Mouse (Mus musculus): ENCODE data around the gene Samd5. TPM values are rescaled to one million over a fixed set of nuclear protein-coding genes. Genes with fewer than 3 reads are reported as not detected.

The Samd5 gene
- polyA plus RNA-seq, 1 experiment from 2014 or later = 4.6 TPM

DNA sequence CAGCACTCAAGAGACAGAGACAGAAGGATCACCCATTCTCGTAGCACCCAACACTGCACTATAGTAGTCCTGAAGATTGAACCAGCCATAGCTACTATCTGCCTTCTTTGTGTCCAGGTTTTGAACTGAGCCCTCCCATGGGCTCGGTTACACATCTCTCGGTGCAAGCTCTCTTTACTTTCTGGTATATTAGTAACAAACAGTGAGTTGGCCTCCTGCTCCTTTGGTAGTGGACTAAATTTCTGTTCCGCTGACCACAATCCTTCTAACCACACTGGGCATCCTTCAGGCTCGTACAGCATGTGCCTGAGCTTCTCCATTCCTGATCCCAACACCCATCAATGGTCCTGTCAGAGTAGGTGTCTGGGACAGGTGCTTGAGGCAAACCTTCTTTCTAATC lies 2.3 kb downstream of the Samd5 start:
- Histone ChIP-seq H3K4me2 (peak overlapping the region; percentile 69; the same call in 1 of the 2 replicates), H3K9ac (ENCODE audit: low read depth, low read length) (no peak overlapping the region), H3K36me3 (ENCODE audit: control insufficient read depth, insufficient read depth, low read length) (no peaks in the 10 kb centered on the region), H3K27me3 (replicated peaks; ENCODE audit: control insufficient read depth, insufficient read depth, low read length) (peaks cover 40% of the 10 kb centered on the region), H3K27ac (ENCODE audit: low read depth, low read length) (no peak overlapping the region), H3K4me1 (replicated peaks; ENCODE audit: control insufficient read depth, insufficient read depth, low read length) (peaks cover 4% of the 10 kb centered on the region), H3K9me3 (ENCODE audit: control insufficient read depth, low read length) (no peaks in the 10 kb centered on the region), H3K4me3 (ENCODE audit: low read depth, low read length) (no peak overlapping the region)
- 86% methylated on average over 5 of the region's 5 CpGs for WGBS
- no peak for DNase-seq (ENCODE audit: low spot score)
- no peak for ATAC-seq (replicated peaks; ENCODE audit: low FRiP score)

DNA sequence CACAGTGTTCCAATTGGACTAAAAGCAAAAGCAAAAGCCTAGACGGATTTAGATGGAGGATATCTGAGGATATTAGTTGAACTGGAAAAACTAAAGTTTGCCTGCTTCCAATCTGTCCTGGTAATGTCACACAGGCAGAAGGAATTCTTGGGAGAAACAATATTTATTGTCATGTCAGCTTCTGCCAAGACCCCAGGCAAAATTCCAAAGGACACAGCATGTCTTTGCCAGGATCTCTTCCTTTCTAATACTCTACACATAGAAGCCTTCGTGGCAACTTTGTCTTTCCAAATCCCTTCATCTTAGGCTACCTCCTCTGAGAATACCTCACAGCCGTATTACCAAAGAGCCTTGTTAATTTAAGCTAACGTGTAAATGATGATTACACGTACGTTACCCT lies 4.7 kb downstream of the Samd5 start:
- Histone ChIP-seq H3K9ac (ENCODE audit: low read depth, low read length) (no peak overlapping the region), H3K27me3 (replicated peaks; ENCODE audit: control insufficient read depth, insufficient read depth, low read length) (peaks cover 24% of the 10 kb centered on the region), H3K4me3 (ENCODE audit: low read depth, low read length) (no peak overlapping the region), H3K27ac (ENCODE audit: low read depth, low read length) (no peak overlapping the region), H3K4me1 (replicated peaks; ENCODE audit: control insufficient read depth, insufficient read depth, low read length) (peaks cover 4% of the 10 kb centered on the region), H3K36me3 (ENCODE audit: control insufficient read depth, insufficient read depth, low read length) (no peaks in the 10 kb centered on the region), H3K9me3 (ENCODE audit: control insufficient read depth, low read length) (no peaks in the 10 kb centered on the region), H3K4me2 (no peak overlapping the region)
- DNase-seq (ENCODE audit: low spot score) = no peak
- ATAC-seq (replicated peaks; ENCODE audit: low FRiP score) = no peak
- WGBS = 81% methylated on average over 6 of the region's 6 CpGs

DNA sequence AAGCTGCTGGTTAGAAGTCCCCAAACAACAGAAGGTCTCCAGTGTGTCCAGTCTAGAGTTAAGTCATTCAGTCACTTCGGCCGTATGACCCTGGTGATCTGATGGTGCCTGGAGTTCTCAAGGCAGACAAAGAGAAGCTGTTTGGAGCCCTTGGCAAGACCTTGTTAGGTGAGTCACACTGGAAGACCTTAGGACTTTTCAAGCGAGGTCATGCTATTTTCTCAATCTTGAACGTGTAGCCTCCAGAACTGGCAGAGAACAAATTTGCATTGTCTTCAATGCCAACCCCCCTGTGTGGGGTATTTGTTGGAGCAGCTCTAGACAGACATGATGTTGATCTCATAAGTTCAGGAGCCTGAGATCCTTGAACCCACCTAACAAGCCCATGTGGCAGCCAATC lies 6.2 kb downstream of the Samd5 start:
- Histone ChIP-seq H3K9me3 (ENCODE audit: control insufficient read depth, low read length) (no peaks in the 10 kb centered on the region), H3K4me2 (no peak overlapping the region), H3K9ac (ENCODE audit: low read depth, low read length) (no peak overlapping the region), H3K27me3 (replicated peaks; ENCODE audit: control insufficient read depth, insufficient read depth, low read length) (peaks cover 9% of the 10 kb centered on the region), H3K4me1 (replicated peaks; ENCODE audit: control insufficient read depth, insufficient read depth, low read length) (no peaks in the 10 kb centered on the region), H3K27ac (ENCODE audit: low read depth, low read length) (no peak overlapping the region), H3K4me3 (ENCODE audit: low read depth, low read length) (no peak overlapping the region), H3K36me3 (ENCODE audit: control insufficient read depth, insufficient read depth, low read length) (no peaks in the 10 kb centered on the region)
- DNase-seq (ENCODE audit: low spot score) (no peak), ATAC-seq (replicated peaks; ENCODE audit: low FRiP score) (no peak)
- 79% methylated on average over 4 of the region's 4 CpGs for WGBS

DNA sequence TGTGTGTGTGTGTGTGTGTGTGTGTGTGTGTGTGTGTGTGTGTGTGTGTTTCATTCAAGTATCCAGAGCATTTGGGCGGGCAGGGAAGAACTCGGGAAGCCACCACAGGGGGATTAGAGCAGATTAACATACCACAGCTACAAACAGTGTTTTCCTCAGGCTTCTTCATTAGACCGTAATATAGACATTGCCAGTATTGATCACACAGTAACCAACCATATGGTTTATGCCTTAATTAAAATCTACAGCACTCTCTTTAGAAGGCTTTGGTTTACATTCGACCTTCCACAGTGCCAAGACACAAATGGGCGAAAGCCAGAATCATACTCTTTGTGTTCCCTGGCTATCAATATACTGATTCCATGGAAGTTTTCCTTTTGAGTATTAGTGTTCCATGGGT lies 22.1 kb downstream of the Samd5 start:
- H3K9me3 ChIP-seq (ENCODE audit: control insufficient read depth, low read length) = no peaks in the 10 kb centered on the region
- H3K27me3 ChIP-seq (replicated peaks; ENCODE audit: control insufficient read depth, insufficient read depth, low read length) = no peaks in the 10 kb centered on the region
- WGBS = 88% methylated on average over 5 of the region's 5 CpGs
- DNase-seq (ENCODE audit: low spot score) = no peak
- no peak overlapping the region for H3K4me2 ChIP-seq
- ATAC-seq (replicated peaks; ENCODE audit: low FRiP score) = no peak
- no peaks in the 10 kb centered on the region for H3K4me1 ChIP-seq (replicated peaks; ENCODE audit: control insufficient read depth, insufficient read depth, low read length)
- H3K9ac ChIP-seq (ENCODE audit: low read depth, low read length) = no peak overlapping the region
- no peak overlapping the region for H3K4me3 ChIP-seq (ENCODE audit: low read depth, low read length)
- no peaks in the 10 kb centered on the region for H3K36me3 ChIP-seq (ENCODE audit: control insufficient read depth, insufficient read depth, low read length)
- no peak overlapping the region for H3K27ac ChIP-seq (ENCODE audit: low read depth, low read length)

DNA sequence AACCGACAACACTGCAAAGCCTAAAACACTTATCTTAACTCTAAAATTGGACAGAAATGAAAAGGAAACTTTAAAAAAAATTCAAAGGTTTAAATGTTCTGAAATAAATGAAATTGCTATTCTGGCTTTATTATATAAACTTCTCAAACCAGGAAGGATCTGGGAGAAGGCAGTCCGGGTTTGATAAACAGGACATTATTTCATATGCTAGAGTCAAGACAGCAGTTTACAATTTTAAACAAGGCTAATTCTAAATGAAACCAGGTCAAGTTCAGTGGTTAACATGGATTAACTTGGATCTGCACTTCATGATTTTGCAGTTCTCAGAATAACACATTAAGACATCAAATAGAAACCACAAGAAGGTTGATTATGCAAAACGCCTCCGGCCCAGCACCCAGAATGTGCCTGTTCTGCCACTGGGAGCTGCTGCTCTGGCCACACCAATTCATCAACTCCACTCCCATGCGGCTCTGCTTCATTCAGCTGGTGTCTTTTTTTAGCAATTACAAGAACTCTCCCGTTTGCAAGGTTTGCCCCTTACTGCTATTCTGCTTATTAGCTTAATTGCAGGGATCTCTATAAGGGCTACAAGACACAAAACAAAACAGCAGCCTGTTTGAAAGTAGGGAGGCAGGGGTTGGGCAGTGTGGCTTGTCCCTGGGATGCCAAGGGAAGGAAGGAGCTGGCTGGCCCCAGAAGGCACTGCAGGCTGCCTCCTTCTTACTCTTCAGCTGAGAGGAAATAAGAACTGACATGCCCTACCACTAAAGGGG lies 24.8 kb downstream of the Samd5 start:
- Histone ChIP-seq H3K9ac (ENCODE audit: low read depth, low read length) (no peak overlapping the region), H3K36me3 (ENCODE audit: control insufficient read depth, insufficient read depth, low read length) (no peaks in the 10 kb centered on the region), H3K4me2 (no peak overlapping the region), H3K27me3 (replicated peaks; ENCODE audit: control insufficient read depth, insufficient read depth, low read length) (no peaks in the 10 kb centered on the region), H3K27ac (ENCODE audit: low read depth, low read length) (no peak overlapping the region), H3K4me1 (replicated peaks; ENCODE audit: control insufficient read depth, insufficient read depth, low read length) (no peaks in the 10 kb centered on the region), H3K9me3 (ENCODE audit: control insufficient read depth, low read length) (no peaks in the 10 kb centered on the region), H3K4me3 (ENCODE audit: low read depth, low read length) (no peak overlapping the region)
- WGBS = 62% methylated on average over 6 of the region's 6 CpGs
- ATAC-seq (replicated peaks; ENCODE audit: low FRiP score) (no peak), DNase-seq (ENCODE audit: low spot score) (no peak)

DNA sequence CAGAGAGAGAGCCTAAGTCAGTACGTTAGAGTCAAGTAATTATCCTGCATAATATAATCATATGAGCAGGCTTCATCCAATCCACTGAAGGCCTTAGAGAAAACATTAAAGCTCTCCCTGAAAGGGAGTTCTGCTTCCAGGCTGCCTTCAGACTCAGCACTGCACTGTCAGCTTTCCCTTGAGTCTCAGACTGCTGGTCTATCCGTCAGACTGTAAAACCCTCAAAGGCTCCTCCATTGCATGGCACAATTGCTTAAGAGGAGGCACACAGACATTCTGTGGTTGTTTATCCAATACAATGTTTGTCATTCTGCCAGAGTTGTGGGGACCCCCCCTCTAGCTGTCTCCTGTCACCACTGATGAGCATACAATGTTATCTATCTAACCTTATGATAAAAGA lies 26.5 kb downstream of the Samd5 start:
- no peaks in the 10 kb centered on the region for H3K4me1 ChIP-seq (replicated peaks; ENCODE audit: control insufficient read depth, insufficient read depth, low read length)
- H3K9ac ChIP-seq (ENCODE audit: low read depth, low read length) = no peak overlapping the region
- H3K27me3 ChIP-seq (replicated peaks; ENCODE audit: control insufficient read depth, insufficient read depth, low read length) = no peaks in the 10 kb centered on the region
- H3K9me3 ChIP-seq (ENCODE audit: control insufficient read depth, low read length) = no peaks in the 10 kb centered on the region
- no peaks in the 10 kb centered on the region for H3K36me3 ChIP-seq (ENCODE audit: control insufficient read depth, insufficient read depth, low read length)
- no peak overlapping the region for H3K27ac ChIP-seq (ENCODE audit: low read depth, low read length)
- no peak overlapping the region for H3K4me3 ChIP-seq (ENCODE audit: low read depth, low read length)
- DNase-seq (ENCODE audit: low spot score) (no peak), ATAC-seq (replicated peaks; ENCODE audit: low FRiP score) (no peak)
- WGBS = 55% methylated on average over 2 of the region's 2 CpGs
- H3K4me2 ChIP-seq = no peak overlapping the region

DNA sequence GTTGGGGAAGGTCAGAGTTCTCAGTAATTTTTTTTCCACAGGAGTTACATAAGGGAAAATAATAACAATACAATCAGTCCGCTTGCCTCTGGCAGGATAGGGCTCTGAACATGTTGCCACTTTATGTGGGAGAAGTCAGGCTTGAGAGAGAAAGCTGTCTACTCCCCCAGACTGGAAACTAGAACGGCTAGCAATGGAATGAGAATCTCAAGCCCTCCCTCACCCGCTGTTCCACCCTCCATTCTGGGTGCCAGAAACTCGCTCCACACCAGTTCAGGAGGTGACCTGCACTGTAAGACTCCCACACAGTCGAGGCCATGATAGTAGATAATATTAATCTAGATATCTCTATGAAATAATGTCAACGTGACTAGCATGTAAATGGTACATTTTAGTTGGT lies 27.3 kb downstream of the Samd5 start:
- H3K9ac ChIP-seq (ENCODE audit: low read depth, low read length) = no peak overlapping the region

DNA sequence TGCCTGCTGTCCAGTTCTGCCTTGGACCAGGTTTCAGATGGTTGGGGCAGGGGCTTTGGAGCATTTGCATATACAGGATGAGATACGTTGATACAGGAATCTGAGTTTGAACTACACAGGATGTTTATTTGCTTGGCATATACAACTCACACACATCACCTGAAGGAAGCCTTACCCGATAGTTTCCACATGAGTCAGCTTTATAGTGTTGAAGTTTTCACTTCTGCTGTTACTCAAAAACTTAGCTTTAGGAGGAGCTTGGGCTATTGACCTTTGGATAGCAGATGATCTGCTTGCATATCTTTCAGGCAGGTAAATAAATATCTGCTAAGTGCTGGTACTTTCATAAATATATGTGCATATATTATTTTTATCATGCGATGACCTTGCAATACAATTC lies 28.6 kb downstream of the Samd5 start:
- WGBS = 78% methylated on average over 3 of the region's 3 CpGs

More for the DNA sequence above, 27.3 kb downstream of the Samd5 start:
- H3K36me3 ChIP-seq (ENCODE audit: control insufficient read depth, insufficient read depth, low read length) = no peaks in the 10 kb centered on the region
- H3K4me2 ChIP-seq = no peak overlapping the region
- H3K4me3 ChIP-seq (ENCODE audit: low read depth, low read length) = no peak overlapping the region
- ATAC-seq (replicated peaks; ENCODE audit: low FRiP score) (no peak), DNase-seq (ENCODE audit: low spot score) (no peak)
- H3K27ac ChIP-seq (ENCODE audit: low read depth, low read length) = no peak overlapping the region
- WGBS = 56% methylated on average over 6 of the region's 6 CpGs
- H3K4me1 ChIP-seq (replicated peaks; ENCODE audit: control insufficient read depth, insufficient read depth, low read length) = no peaks in the 10 kb centered on the region
- H3K27me3 ChIP-seq (replicated peaks; ENCODE audit: control insufficient read depth, insufficient read depth, low read length) = no peaks in the 10 kb centered on the region
- no peaks in the 10 kb centered on the region for H3K9me3 ChIP-seq (ENCODE audit: control insufficient read depth, low read length)

DNA sequence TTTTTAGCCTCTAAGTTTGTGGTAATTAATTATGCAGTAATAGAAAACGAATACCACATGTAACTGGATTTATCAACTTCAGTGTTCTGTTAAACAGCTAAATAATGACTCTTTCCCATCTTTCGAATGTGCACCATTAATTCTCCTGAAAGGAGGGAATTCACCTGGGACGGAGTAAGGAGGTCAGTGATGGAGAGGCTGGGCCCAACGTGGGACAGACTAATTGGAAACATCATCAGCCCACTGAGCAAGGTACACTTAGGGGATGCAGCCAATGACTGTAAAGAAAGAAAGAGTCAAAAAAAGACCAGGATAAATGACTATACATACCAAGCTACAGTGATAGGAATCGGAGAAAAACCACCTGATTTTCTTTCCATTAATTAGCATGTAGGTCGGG lies 31.5 kb downstream of the Samd5 start:
- Histone ChIP-seq H3K9me3 (ENCODE audit: control insufficient read depth, low read length) (no peaks in the 10 kb centered on the region), H3K27ac (ENCODE audit: low read depth, low read length) (no peak overlapping the region), H3K4me3 (ENCODE audit: low read depth, low read length) (no peak overlapping the region), H3K4me2 (no peak overlapping the region), H3K36me3 (ENCODE audit: control insufficient read depth, insufficient read depth, low read length) (no peaks in the 10 kb centered on the region), H3K4me1 (replicated peaks; ENCODE audit: control insufficient read depth, insufficient read depth, low read length) (no peaks in the 10 kb centered on the region), H3K9ac (ENCODE audit: low read depth, low read length) (no peak overlapping the region), H3K27me3 (replicated peaks; ENCODE audit: control insufficient read depth, insufficient read depth, low read length) (no peaks in the 10 kb centered on the region)
- ATAC-seq (replicated peaks; ENCODE audit: low FRiP score) = no peak
- DNase-seq (ENCODE audit: low spot score) = no peak
- WGBS = 67% methylated on average over 6 of the region's 6 CpGs

More for the DNA sequence above, 28.6 kb downstream of the Samd5 start:
- DNase-seq (ENCODE audit: low spot score) = no peak
- H3K27ac ChIP-seq (ENCODE audit: low read depth, low read length) = no peak overlapping the region
- no peak for ATAC-seq (replicated peaks; ENCODE audit: low FRiP score)
- no peaks in the 10 kb centered on the region for H3K9me3 ChIP-seq (ENCODE audit: control insufficient read depth, low read length)
- no peaks in the 10 kb centered on the region for H3K36me3 ChIP-seq (ENCODE audit: control insufficient read depth, insufficient read depth, low read length)
- no peak overlapping the region for H3K4me2 ChIP-seq
- no peaks in the 10 kb centered on the region for H3K27me3 ChIP-seq (replicated peaks; ENCODE audit: control insufficient read depth, insufficient read depth, low read length)
- no peak overlapping the region for H3K4me3 ChIP-seq (ENCODE audit: low read depth, low read length)
- H3K4me1 ChIP-seq (replicated peaks; ENCODE audit: control insufficient read depth, insufficient read depth, low read length) = no peaks in the 10 kb centered on the region
- no peak overlapping the region for H3K9ac ChIP-seq (ENCODE audit: low read depth, low read length)

Data from liver, embryonic 11.5 days (tissue).